Mouse (Mus musculus) monocyte, adult 5-6 weeks (primary cell): ENCODE results near the gene Neurod2. TPM values are rescaled to one million over a fixed set of nuclear protein-coding genes. Genes with fewer than 3 reads are reported as not detected.

Experiments
- ATAC-seq: fragments of 153-309, 156-312 bp; replicated peaks from 2 replicates; pipeline ENCODE4 v1.8.0; 2017; ENCODE audit warnings: mild to moderate bottlenecking; ENCODE audit not compliant: low TSS enrichment, insufficient number of reproducible peaks, severe bottlenecking, poor library complexity, low FRiP score
- total RNA-seq: library from RNA; stranded (forward); fragments of 200-1000, 200-491, 200-594 nt; gene quantifications from 3 replicates; pipeline ENCODE4 v1.2.3, GENCODE M21; 2017

The Neurod2 gene
- total RNA-seq, 1 experiment from 2014 or later = not detected

- no peak for ATAC-seq
Measured at GRCm38 (mm10) chr11:98289873-98290272, 39.6 kb downstream of the Neurod2 start.

- ATAC-seq = no peak
Measured at GRCm38 (mm10) chr11:98287961-98288360, 41.5 kb downstream of the Neurod2 start.

GRCm38 (mm10) chr11:98287531-98287930, 41.9 kb downstream of the Neurod2 start:
- ATAC-seq = no peak

GRCm38 (mm10) chr11:98285368-98285767, 44.1 kb downstream of the Neurod2 start:
- no peak for ATAC-seq

GRCm38 (mm10) chr11:98284230-98284629, 45.2 kb downstream of the Neurod2 start:
- no peak for ATAC-seq

GRCm38 (mm10) chr11:98283740-98284139, 45.7 kb downstream of the Neurod2 start:
- ATAC-seq = no peak

Other genes starting within 250 kb of the Neurod2 start
- 26.2 to 33.1 TPM (median 27.1 TPM) in 3 replicates for gene Fbxl20, start 179.2 kb downstream of the Neurod2 start, total RNA-seq
- gene Med1, start 136.4 kb downstream of the Neurod2 start, total RNA-seq = 23.7 to 46.9 TPM (median 25.9 TPM) in 3 replicates
- 54.4 to 102 TPM (median 56.3 TPM) in 3 replicates for gene Cdk12, start 126.6 kb downstream of the Neurod2 start, total RNA-seq
- not detected in 3 replicates for gene Ppp1r1b, start 18.8 kb upstream of the Neurod2 start, total RNA-seq
- gene Stard3, start 28.7 kb upstream of the Neurod2 start, total RNA-seq = 29.2 to 57.7 TPM (median 50.9 TPM) in 3 replicates
- gene Tcap, start 54.2 kb upstream of the Neurod2 start, total RNA-seq = 1.6 TPM in 1 of 3 replicates, not detected in the others
- not detected in 3 replicates for gene Pnmt, start 56.8 kb upstream of the Neurod2 start, total RNA-seq
- 2.3 to 6.1 TPM (median 4.6 TPM) in 3 replicates for gene Pgap3, start 70.8 kb upstream of the Neurod2 start, total RNA-seq
- gene Erbb2, start 82.8 kb upstream of the Neurod2 start, total RNA-seq = 0.57 TPM in 1 of 3 replicates, not detected in the others
- 37.7 to 75.9 TPM (median 57.5 TPM) in 3 replicates for gene Mien1, start 109.3 kb upstream of the Neurod2 start, total RNA-seq
- gene Grb7, start 116.7 kb upstream of the Neurod2 start, total RNA-seq = 0.76 TPM in 1 of 3 replicates, not detected in the others
- gene Ikzf3, start 216.4 kb upstream of the Neurod2 start, total RNA-seq = 82.2 to 248 TPM (median 102 TPM) in 3 replicates
- gene Zpbp2, start 221.4 kb upstream of the Neurod2 start, total RNA-seq = 1.0 to 3.5 TPM (median 2.2 TPM) in 3 replicates